Mouse (Mus musculus): ENCODE measurements around the gene Kxd1.
"Not testable (repeated sequence)": the region's sequence is repeated elsewhere in the genome, so short reads cannot be mapped to it uniquely, and the experiment has no call there.

The Kxd1 gene

DNA sequence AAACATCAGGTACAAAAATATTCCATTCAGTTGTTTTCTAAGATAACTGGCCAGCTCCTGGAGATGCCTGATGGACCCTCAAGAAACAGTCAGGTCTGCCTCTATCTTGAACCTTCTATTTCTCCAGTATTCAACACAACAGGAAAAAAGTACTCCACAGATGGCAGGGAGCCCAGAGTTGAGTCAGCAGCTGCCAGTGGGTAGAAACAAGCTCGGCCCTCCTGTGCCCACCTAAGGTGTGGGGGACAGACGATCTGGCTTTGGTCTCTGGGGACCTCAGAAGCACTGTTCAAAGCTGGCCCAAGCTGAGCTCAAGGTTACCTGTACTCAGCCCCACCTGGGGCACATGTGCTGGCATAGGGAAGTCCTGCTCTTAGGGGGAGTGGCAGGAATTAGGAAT lies 14.3 kb downstream of the Kxd1 start:
- in situ Hi-C loops (cut with MboI, MseI): no loop called here

DNA sequence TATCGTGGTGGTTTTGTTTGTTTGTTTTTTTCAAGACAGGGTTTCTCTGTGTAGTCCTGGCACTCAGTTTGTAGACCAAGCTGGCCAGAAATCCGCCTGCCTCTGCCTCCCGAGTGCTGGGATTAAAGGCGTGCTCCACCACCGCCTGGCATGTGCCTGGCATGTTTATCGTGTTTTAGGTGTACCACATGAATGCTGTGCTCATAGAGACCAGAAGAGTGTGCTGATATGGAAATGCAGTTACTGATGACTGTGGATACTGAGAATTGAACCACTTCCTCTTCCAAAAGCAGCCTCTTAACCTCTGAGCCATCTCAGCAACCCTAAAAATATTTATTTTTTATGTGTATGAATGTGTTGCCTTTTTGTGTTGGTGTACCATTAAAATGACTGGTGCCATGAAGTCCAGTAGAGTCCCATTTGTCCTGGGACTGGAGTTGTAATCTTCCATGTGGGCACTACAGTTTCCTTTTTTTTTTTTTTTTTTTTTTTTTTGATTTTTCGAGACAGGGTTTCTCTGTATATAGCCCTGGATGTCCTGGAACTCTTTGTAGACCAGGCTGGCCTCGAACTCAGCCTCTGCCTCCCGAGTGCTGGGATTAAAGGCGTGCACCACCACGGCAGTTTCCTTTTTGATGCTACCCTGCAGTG lies 15.4 kb downstream of the Kxd1 start:
- in situ Hi-C loops (cut with MboI, MseI): no loop called here

DNA sequence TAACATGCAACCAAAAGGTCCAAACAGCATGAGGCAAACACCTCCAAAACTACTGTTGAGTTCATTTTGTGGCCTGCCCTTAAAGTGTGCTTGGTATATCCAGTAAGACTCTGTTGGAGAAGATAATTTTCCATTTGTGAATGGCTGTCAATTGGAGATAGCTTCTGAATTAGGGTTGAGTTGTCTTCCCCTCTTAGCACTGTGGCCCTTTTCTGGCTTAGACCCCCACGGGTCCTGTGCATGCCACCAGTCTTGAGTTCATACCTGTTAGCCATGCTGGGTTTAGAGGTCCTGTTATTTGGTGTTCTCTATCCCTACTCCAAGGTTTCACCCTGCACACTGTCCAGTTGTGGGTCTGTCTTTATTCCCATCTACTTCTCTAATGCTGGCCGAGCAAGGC lies 16.0 kb downstream of the Kxd1 start:
- in situ Hi-C loops (cut with MboI, MseI): no loop called here

DNA sequence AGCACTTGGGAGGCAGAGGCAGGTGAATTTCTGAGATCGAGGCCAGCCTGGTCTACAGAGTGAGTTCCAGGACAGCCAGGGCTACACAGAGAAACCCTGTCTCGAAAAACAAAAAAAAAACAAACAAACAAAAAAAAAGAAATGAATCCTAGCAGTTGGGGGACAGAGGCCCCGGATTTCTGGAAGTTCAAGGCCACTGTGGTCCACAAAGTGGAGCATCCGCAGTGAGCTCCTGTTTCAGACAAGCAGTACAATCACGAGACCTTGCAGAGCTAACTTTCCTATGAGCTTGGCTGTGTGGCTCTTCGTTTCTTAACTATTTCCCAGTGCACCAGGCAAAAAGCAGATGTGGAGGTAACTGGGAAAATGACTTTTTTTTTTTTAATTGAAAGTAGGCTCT lies 16.6 kb downstream of the Kxd1 start:
- in situ Hi-C loops (cut with MboI, MseI): not testable (repeated sequence)

DNA sequence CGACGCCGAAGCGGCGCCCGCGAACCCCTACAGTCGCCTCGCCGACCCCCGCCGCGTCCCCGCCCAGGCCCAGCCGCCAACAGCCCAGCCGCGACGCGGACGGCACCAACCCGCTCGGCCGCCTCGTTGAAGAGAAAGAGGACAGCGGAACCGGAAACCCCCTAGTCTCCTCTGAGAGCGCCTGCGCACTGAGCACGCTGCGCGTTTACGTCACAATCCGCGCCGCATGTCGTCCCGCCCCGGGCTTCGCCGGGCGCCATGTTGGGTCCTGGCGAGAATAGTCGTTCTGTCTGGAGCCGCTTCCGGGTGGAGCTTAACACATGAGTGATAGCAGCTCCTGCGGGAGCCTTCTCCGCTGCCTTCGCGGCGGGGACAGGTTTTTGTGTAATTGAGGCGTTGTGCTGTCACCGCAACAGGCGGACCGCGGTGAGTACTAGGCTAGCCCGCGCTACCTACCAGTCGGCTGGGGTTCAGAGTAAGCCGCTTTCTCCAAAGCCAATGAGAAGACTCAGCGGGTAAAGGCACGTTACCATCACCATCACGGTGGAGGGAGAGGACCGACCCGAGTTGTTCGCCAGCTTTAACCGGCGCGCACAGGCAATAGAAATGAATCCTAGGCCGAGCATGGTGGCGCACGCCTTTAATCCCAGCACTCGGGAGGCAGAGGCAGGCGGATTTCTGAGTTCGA lies 17.4 kb downstream of the Kxd1 start, which contains the start of gene Uba52:
Uba52 (minus strand) TSS at position 574 of the 688 bp plus-strand sequence.
- in situ Hi-C loops (cut with MboI, MseI): no loop called here

DNA sequence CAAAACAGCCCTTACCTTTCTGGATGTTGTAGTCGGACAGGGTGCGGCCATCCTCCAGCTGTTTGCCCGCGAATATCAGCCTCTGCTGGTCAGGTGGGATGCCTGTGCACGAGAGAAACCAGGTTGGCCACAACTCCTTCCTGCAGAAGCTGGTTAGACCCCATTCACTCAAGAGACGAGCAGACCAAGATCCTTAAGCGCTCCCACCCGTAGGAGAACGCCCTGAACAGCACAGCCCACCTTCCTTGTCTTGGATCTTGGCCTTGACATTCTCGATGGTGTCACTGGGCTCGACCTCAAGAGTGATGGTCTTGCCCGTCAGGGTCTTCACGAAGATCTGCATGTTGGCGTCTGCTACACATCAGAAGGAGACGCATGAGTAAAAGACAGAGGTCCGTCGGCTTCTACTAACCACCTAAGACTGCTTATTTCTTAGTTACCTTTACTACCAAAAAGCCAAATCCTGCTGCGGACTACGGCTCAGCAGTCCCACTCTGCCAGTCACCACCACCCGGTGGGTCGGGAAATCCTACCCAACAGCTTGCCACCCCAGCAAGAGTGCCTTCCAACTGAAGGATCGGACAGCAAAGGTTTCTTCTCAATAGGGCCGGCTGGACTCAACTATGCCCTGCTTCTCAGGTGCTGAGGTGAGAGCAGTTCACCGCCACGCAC lies 18.3 kb downstream of the Kxd1 start:
- in situ Hi-C loops (cut with MboI, MseI): loop anchor here (10.0 kb wide), 2 partner anchors 95 to 1295 kb away; no protein-coding TSS in a partner anchor

DNA sequence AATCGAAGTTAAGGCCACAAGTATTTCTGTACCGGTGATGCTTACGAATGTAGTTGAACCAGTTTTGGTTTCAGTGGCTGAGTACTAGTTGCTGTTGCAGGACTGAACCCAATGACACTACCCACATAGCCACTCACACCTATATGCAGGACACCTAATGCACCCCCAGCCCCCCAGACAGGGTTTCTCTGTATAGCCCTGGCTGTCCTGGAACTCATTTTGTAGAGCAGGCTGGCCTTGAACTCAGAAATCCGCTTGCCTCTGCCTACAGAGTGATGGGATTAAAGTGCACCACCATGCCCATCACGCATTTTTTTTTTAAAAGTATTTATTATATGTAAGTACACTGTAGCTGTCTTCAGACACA lies 20.7 kb downstream of the Kxd1 start:
- in situ Hi-C loops (cut with MboI, MseI): loop anchor here (10.0 kb wide), 2 partner anchors 92 to 1292 kb away; no protein-coding TSS in a partner anchor

DNA sequence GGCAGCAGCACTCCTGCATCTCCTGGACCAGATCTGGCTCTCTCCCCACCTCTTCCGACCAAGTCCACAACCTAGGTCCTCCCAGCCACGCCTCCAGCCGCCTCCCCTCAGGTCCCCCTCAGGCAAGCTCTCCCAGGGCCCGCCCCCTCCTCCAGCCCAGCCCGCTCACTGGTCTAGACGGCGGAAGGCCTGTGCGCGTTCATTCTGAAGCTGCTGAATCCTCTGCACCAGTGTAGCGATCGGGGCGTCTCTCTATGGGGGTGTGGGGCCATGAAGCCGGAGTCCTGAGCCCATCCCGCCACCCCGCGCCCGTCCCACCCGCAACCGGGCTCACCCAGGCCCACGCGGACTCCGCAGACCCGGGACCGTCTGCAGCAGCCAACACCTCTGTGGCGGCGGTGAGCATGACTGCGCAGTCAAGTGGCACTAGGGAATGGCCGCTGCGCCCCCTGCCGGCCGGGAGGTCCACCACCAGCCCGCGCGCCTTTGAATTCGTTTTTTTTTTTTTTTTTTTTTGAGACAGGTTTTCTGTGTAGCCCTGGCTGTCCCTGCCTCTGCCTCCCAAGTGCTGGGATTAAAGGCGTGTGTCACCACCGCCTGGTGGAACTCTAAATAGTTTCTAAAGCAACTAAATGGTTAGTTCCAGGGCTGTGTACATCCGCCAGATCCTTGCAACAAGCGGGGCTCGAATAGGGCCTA lies 21.3 kb downstream of the Kxd1 start, which contains the start of gene Rex1bd:
Rex1bd (minus strand) TSS at position 425 of the 699 bp plus-strand sequence.
- in situ Hi-C loops (cut with MboI, MseI): loop anchor here (10.0 kb wide), 2 partner anchors 92 to 1292 kb away; no protein-coding TSS in a partner anchor

DNA sequence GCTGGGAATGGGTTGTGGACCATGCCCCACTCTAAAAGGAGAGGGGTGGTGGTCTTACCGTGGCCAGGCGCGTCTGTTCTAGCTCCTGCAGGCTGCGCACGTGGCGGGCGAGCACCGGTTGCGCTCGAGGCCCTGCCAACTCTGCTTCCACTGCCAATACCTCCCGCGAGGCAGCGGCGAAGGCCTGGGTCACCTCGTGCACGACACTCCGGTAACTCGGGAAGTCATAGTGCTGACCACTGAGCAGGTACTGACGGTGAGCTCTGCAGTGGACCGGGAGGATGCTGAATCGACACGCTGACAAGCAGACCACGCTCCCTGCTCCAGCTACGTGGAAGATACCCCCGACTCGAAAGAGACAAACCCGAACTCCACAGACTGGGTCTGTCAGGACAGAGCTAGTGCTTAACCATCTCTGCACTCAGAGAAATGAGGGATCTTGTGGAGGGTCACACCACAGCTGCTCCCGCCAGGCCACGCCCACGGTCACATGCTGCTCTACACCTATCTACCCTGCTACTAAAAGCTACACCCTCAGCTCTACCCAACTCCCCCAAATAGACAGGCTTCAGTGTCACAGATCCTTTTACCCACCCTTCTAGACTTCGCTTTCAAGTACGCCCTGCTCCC lies 21.9 kb downstream of the Kxd1 start:
- in situ Hi-C loops (cut with MboI, MseI): loop anchor here (10.0 kb wide), 2 partner anchors 91 to 1291 kb away; no protein-coding TSS in a partner anchor

DNA sequence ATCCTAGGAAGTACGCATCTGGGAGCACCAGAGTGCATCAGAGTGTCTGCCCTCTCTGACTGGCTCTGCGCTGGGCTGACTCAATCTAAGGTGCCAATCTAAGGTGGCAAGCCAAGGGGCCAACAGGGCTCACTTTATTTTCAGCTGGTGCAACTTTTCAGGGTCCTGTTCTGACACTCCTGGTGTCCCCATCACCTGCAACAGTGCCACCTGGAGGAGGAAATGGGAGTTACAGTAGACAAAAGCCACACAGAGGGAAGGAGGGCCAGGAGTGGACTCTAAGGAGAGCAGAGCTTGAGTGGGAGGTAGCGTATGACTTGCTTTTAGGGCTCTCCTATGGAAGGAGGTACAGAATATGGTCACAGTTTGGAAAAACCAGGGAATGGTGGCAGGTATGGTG lies 22.9 kb downstream of the Kxd1 start:
- in situ Hi-C loops (cut with MboI, MseI): loop anchor here (10.0 kb wide), 2 partner anchors 90 to 1290 kb away; no protein-coding TSS in a partner anchor

DNA sequence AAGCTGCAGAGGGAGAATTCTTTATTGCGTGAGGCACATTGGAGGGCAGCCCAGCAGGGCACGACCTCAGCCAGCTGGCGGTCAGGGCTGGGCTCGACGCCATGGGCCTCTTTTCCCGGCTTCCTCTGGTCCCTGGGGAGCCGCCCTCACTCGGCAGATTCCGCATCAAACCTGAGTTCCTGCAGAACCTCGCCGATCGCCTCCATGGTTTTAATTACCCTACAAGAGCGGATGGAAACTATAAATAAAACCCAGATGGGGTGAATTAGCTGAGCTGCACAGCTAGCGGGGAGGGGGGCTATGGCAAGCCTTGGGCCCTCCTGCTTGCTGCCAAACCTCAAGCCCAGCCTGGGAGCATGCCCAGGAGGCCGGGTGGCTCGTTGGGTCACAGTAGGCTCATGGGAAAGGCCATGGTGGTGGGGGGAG lies 23.5 kb downstream of the Kxd1 start:
- in situ Hi-C loops (cut with MboI, MseI): loop anchor here (10.0 kb wide), 2 partner anchors 90 to 1290 kb away; no protein-coding TSS in a partner anchor

DNA sequence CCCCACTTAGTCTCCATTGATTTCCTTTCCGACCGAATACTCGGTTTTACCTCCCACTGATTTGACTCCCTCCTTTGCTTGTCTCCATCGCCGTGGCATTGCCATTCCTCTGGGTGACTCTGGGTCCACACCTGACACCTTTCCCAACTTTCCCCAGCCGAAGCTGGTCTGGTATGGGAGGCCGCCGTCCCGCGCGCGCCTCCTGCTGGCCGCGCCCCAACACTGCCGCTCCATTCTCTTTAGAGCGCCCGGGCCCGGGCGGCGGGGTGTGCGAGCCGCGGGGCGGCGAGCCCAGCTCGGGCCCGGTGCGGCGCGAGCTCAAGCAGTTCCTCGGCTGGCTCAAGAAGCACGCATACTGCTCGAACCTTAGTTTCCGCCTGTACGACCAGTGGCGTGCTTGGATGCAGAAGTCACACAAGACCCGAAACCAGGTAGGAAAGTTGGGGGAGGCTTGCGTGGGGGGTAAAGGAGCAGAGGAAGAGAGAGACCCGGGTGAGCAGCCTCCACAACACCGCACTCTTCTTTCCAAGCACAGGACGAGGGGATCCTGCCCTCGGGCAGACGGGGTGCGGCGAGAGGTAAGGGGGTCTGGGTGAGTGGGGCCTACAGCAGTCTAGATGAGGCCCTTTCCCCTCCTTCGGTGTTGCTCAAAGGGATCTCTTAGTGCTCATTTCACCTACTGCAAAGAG lies 24.6 kb downstream of the Kxd1 start:
- in situ Hi-C loops (cut with MboI, MseI): loop anchor here (10.0 kb wide), 2 partner anchors 88 to 1288 kb away; no protein-coding TSS in a partner anchor

DNA sequence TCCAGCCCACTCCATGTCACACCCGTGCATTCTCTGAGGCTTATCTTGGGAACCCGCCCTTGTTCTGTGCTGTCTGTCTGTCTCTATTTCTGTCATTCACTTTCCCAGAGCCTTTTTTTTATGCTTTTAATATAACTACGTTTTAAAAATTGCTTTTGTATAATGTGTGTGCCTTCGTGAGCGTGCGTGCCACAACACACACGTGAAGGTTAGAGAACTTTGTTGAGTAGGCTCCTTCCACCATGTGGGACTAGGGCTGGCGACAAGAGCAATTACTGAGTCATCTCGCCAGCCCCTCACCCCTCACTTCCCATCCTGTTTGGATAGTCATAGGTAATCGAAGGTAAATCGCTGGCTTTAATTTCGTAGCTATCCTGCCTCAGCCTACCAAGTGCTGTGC lies 25.2 kb downstream of the Kxd1 start:
- in situ Hi-C loops (cut with MboI, MseI): loop anchor here (10.0 kb wide), 2 partner anchors 88 to 1288 kb away; no protein-coding TSS in a partner anchor

DNA sequence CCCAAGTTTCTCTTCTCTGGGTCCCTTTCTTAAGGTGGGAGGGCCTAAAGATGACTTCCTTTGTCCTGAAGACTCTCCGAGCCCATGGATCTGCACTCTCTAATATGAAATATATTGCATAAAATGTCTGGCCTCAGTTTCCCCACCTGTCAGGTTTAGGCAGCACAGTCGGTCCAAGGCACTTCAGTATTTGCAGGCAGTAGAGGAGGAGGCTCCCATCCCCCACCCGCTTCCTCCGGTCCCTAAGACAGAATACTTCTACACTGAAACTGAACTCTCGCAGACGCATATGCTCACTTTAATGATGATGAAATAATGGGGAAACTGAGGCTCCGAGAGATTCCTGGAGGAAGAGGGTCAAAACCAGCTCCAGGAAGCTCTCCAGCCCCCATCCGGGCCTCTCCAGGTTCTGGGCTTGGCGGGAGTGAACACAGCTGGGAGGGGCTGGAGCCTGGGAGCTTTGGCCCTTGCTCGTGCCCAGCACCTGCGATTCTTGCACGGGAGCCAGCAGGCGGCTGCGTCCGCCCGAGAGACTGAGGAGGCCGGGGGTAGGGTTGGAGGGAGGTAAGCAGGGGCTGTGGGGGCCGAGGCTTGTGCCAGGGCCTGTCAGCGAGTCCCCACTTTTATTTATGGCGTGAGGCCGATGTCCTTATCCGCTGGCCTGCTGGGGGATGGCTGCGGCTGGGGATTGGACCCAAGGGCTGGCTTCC lies 25.8 kb downstream of the Kxd1 start:
- in situ Hi-C loops (cut with MboI, MseI): loop anchor here (10.0 kb wide), 2 partner anchors 87 to 1287 kb away; no protein-coding TSS in a partner anchor

DNA sequence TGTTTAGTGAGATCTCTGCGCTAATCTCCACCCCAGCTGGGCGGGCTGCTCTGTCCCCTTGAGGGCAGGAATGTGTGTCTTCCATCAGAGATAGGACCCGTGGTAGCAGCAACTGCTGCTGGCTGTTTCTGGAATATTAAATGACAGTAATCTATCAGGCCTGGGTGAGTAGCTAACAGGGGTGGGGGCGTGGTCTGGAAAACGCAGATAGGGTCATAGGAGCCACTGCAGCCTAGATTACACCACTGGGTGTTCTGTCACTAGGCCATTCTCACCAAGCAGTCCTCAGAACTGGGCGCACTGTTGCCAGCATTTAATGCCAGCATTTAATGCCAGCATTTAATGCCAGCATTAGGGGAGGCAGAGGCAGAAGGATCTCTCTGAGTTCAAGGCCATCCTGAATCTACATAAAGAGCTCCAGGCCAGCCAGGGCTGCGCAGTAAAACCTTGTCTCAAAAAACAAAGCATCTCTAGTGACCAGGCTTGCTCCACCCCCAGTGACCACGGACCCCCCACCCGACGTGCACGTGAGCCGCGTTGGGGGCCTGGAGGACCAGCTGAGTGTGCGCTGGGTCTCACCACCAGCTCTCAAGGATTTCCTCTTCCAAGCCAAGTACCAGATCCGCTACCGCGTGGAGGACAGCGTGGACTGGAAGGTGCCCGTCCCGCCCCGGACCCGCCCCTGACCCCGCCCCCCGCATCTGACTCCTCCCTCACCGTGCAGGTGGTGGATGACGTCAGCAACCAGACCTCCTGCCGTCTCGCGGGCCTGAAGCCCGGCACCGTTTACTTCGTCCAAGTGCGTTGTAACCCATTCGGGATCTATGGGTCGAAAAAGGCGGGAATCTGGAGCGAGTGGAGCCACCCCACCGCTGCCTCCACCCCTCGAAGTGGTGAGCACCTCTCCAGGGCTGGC lies 27.1 kb downstream of the Kxd1 start:
- in situ Hi-C loops (cut with MboI, MseI): loop anchor here (10.0 kb wide), 2 partner anchors 86 to 1286 kb away; no protein-coding TSS in a partner anchor

DNA sequence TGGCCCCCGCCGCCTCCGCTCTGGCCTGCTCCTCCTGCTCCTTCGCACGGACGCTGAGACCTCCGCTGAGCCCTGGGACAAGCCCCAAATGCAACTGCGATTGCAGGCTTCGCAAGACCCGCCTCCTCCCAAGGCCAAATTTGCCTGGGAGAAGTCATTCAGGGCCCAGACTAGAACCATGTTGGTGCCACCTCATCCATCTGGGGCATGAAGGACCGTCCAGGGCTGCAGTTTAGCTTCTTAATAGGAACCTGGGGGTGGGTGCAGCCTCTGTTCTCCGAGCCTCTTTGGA lies 32.0 kb downstream of the Kxd1 start:
- in situ Hi-C loops (cut with MboI, MseI): no loop called here

DNA sequence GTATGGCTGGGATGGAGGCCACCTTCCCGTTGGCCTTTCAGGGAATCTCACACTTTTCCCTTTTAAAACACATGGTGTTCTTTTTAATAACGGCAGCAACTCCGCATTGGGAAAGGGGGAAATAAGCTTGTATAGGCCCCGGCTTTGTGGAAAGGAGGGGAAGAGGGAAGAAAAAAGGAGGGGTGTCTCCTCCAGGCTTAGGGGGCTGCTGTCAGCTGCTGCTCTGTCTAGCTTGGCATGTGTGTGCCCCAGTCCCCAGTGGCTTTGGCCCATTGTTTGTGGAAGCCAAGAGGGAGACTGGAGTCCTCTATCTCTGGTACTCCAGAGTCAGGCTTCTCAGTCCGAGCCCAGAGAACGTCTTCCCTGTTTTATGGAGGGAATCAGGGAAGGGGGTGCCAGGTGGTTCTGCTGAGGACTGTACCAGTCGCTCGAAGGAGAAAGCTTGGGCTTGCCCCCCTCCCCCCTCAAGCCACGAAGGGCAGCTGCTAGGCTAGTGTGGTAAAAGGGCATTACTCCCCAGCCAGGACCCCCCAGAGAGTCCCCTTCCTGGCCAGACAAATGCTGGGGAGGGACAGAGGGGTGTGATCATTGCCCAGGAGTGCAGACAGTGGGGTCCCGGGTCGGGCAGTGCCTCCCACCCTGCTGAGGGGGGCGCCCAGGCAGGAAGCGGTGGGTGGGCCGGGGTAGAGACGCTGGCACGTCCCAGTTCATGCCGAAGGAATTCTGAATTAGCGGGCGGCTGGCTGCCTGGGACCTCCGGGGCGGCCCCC lies 32.6 kb downstream of the Kxd1 start:
- in situ Hi-C loops (cut with MboI, MseI): no loop called here

DNA sequence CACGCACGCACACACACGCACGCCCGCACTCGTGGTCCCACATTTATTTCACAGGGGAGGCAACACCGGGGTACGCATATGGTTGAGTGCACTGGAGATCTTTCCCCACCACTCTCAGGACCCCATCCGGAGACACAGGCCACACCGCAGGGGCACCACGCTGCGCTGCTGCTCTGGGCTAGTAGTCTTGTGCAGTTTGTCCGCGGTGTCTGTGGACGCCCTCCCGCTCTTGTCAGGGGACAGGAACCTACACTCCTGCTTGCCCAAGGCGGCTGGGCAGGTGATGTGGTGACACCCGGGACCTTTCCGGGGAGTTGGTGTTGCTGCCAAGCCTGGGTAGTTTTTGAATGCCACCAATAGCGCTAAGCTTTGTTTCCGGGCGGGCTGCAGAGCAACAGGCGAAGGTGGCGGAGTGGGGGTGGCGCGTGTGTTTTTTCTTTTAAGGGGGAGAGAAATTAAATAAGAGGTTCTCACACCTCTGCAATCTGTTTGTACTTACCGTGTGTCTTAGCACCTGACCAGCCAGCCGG lies 33.3 kb downstream of the Kxd1 start:
- in situ Hi-C loops (cut with MboI, MseI): no loop called here

Data from regulatory T cell (primary cell).